Mouse (Mus musculus) cerebellum, adult 2 months (tissue): ENCODE measurements around the gene Sec14l4.

ENCODE experiments used
- CTCF ChIP-seq: fragments of 200-500 bp; IDR thresholded peaks from 2 replicates; pipeline ENCODE4 v1.5.1; 2011; ENCODE audit warnings: low read depth, mild to moderate bottlenecking, control low read depth, low read length, moderate library complexity, borderline replicate concordance; ENCODE audit not compliant: insufficient read depth
- POLR2A ChIP-seq: fragments of 200-500 bp; IDR thresholded peaks from 2 replicates; pipeline ENCODE4 v1.6.1; 2011; ENCODE audit warnings: low read length, control low read depth, borderline replicate concordance; ENCODE audit not compliant: insufficient read depth

GRCm38 (mm10) chr11:4046526-4046925 is 15.3 kb downstream of the Sec14l4 start:
- no peak for TF ChIP-seq POLR2A
- no peak for TF ChIP-seq CTCF
